Mouse (Mus musculus) kidney, adult 18-20 months (tissue): ENCODE results near the gene Gm45194.

Source experiments
- DNase-seq: peaks from one replicate; pipeline ENCODE4 v3.0.0; 2021

The Gm45194 gene

DNA sequence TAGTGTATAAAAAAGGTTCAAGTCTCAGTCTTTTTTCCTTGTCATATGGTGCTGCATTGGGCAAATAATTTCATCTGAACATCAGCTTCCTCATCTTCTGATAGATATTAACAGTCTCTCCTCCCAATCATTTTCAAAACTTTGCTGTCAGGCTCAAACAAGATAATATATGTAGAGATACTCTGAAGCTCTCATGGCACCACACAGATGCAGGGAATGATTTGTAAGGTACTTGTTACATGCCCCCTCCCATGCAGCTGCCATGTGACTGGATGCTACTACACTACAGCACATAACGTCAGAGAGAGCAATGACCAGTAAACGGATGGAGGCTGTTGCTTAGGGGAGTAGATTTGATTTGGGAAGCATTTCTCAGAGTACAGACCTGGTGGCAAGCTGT, at the start of gene Gm45194:
Gene Gm45194 (plus strand): TSS at position 301 of the 400 bp plus-strand sequence.
- DNase-seq: no peak

DNA sequence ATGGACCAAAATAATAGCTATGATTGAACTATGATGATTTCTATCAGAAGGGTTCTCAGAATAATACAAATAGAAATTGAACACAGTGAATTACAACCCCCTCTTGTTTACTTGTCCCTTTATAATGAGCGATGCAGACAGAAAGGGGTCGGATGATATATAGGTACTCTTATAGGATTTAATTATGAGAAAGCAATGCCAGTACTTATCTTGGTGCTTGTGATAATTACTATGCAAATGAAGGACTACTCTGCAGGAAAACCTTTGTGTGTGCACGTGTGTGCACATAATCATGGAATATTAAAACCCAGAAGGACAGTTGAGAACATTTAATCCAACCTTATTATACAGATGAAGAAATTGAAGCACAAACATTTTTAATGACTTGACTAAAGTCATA, 35.3 kb upstream of the Gm45194 start:
- DNase-seq: no peak

DNA sequence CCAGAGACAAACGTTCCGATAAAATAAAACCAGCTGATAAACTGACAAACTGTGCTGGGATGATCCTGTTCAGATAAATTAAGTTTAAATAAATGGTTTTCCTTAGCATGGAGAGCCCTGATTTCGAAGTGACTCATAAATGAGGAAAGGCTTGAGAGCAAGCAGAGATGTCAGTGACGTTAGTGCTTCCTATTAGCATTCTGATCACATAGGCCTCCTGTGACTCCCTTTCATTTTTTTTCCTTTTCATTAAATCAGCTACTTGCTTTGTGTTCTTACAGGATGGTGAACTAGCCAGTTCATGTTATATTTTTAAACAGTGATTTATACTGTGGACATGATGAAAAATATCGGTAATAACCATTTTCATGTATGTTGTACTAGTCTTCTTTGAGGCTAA, 9.9 kb upstream of the Gm45194 start:
- DNase-seq: no peak

DNA sequence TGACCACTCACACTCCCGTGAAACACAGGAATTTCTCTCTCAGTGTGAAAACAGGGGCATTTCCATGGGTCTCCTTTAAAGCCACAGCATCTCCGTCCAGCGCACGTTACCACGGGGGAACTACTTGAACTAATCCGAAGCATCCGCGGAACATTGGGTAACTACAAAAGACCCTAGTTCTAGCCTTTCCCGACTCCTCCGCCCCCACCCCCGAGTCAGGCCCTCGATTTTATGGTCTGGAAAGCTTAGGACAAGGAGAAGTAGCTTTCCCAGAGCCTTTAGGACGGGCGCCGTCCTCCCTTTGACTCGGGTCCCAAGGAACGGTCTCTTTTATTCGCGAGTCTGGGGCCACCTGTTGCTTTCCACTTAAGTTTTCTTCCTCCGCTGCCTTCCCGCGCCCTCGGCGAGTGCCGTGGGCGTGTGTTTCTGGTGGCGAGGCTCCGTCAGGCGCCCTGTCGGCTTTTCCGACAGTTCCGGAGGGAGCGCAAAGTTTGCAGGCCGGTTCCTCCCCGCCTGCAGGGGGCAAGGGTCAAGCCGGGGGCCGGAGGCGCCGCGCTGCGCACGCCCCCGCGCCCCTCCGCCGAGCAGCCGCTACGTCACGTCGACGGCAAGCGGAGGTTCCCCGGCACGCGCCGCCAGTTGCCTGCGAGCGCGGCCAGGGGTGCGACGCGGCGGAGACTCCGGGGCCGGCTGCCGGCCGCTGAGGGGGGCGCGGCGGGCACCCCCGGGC, 3.3 kb downstream of the Gm45194 start:
- no peak for DNase-seq

DNA sequence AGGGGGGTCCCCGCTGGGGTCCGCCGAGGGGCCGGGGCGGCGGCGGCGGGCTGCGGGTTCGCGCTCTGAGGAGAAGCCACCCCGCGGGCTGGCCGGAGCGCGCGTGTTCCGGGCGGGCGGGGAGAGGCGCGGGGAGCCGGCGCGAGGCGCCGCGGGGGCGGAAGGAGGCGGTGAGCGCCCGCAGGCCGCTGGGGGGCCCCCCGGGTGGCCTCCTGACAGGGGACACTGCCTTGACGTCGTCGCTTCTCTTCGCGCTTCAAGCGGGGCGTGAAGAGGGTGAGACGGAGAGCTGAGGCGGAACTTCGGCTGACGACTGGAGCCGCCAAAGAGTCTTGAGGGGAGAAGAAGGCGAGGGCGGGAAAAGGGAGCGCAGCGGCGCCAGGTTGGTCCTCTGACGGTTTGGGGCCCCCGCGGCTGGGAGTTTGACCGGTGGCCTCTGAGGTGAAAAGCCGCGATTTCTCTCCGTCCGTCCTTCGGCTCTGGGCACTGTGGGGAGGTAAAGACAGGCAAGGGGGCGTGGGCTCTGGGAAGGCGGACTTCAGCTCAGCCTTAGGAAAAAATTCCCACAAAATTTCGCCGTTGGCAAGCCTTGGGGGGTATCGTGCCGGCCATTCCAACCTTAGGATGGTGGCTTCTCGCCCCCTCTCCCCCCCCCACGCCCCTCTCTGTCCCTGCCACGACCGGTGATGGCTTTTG, 4.0 kb downstream of the Gm45194 start:
- no peak for DNase-seq

DNA sequence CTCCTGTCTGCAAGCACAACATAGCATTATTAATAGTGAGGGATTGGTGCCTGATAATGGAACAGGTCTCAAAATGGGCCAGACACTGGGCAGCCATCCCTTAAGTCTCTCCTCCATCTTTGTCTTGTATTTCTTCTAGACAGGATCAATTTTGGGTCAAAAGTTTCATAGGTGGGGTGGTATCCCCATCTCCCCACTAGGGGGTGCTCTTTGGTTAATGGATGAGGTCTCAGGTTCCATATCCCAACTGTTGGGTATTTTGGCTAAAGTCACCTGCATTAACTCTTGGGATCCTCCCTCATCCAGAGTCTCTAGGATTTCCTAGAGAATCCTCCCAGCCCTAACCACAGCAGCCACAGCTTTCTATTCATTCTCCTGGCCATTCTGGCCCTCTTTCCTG, 26.2 kb downstream of the Gm45194 start:
- DNase-seq: no peak

DNA sequence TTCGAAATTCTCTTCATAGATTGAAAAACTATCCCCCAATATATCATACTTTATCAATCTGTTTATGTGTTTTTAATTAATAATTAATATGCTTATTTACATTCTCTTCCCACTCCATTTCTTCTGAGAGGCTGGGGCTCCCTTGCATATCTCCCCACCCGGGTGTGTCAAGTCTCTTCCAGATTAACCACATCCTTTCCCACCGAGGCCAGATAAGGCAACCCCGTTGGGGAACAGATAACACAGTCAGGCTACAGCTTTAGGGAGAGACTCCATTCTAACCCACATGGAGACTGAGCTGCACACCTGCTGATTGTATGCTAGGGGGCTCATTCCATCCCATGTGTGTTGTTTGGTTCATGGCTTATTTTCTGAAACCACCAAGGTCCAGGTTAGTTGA, 69.7 kb downstream of the Gm45194 start:
- no peak for DNase-seq

DNA sequence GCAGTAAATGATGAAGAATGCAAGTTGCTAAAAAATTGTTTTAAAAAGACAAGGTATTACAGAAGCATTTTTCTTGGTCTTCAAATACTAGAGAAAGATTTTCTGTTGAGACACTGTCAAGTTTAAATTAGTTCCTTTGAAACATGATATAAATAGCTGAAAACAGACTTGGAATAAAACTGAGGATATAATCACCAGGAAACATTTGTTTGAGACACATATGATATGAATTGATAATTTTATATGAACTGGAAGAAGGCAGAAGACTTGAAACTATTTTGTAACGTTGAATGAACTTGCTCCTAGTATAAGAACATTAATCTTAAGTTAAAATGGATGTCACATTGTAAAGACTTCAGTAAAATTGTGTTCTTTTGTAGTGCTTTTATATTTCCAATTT, 108.5 kb downstream of the Gm45194 start:
- no peak for DNase-seq

DNA sequence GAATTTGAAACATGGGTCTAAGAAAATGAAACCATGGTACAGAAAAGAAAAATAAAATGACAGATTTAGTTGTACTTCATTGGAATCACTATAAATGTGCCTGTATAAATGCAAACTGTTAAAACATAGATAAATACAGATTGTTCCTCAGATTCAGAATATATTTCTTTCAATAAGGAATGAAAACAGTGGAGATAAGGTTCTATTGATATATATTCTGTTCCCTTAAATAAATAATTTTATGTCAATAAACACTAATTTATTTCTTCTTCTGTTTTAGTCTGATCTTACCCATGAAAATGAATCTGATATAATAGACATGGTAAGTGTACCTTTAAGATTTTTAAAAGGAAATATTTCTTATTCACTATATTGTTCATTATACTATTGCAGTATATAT, 119.5 kb downstream of the Gm45194 start, which contains the start of gene Tex16:
Gene Tex16 (plus strand): TSS at position 301 of the 400 bp plus-strand sequence.
- DNase-seq: no peak

DNA sequence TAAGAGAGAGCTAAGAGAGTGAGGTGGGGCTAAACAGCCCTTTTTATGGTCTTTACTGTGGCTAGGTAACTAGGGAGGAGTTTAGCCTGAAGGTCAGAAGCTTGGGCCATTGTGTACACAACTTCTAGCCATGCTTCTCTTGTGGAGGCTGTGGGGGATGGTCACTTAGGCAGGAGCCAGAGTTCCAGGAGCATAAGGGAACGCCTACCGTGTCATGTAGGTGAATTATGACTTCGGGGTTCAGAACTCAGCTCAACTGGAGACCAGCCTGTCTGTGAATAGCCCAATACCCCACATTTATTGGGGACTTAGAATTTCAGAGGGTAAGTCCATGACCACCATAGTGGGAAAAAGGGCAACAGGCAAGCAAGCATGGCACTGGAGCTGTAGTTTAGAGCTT, 347.6 kb downstream of the Gm45194 start, which contains the start of gene 4933403O08Rik:
Gene 4933403O08Rik (plus strand): TSS at position 301 of the 400 bp plus-strand sequence.
- no peak for DNase-seq

DNA sequence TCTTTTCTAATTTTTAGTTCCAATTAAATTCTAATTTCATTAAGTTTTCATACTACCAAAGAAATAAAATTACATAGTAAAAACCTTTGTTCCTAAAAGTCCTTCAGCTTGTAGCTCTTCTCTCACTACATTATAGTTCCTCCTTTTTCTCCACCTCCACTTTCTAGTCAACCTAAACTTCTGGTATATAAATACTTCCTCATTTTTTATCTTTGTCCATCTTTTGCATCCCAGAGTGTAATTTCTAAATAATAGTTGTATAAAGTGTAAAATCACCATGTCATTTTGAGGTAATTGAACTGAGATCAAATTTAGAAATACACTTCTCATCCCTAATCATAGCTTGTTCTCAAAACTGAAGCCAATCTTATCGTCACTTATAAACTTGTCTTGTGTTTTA, 351.7 kb downstream of the Gm45194 start:
- no peak for DNase-seq

DNA sequence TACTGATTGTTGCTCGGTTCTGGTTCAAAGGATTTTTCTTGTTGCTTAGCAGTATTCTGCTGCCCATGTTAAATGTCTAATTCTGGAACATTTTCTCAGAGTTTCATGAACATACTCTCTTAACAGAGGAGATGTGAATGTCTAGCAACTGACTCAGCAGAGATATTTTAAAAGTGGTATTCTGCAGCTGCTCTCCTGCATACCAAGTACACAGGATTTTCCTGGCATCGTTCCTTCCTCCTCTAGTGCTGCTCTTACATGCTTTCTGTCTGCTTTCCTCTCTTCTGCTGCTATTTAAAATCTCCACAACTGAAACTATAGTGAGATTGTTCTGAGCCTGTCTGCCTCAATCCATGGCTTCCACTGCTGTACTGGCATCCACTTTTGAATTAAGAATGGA, 364.3 kb downstream of the Gm45194 start:
- DNase-seq: no peak

DNA sequence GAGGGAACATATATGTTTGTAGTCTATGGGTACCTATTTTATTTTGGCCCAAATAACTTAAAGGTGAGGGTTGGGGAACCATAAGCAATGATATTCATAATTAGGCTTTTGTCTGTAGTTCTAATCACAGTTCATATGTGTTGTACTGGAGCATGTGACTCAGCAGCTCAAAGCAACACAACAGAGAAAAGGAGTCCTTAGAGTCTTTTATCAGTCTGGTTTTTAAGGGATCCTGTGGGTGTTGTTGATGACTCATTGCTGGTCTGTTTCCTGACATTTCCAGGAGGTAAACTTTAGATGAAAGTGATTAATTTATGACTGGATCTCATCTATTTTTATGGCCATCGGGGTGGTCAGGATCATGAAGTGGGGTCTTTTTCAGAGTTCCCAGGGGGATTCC, 382.4 kb downstream of the Gm45194 start:
- DNase-seq: no peak
